Mouse (Mus musculus): Measurements from ENCODE around the gene Vps9d1.
"Not testable (repeated sequence)": the region's sequence is repeated elsewhere in the genome, so short reads cannot be mapped to it uniquely, and the experiment has no call there.

Vps9d1 gene

GRCm38 (mm10) chr8:123254099-123254885, at the start of gene Vps9d1, which contains the start of gene Zfp276:
Gene Vps9d1 (minus strand): TSS chr8:123254348.
Gene Zfp276 (plus strand): TSS chr8:123254195.
- DNase-seq (ENCODE audit: low read depth): peak; percentile 91

- no peak for DNase-seq (ENCODE audit: low read depth)
Measured at GRCm38 (mm10) chr8:123298301-123298700, 44.2 kb upstream of the Vps9d1 start.

- no peak for DNase-seq (ENCODE audit: low read depth)
Measured at GRCm38 (mm10) chr8:123292785-123293184, 38.6 kb upstream of the Vps9d1 start.

DNA sequence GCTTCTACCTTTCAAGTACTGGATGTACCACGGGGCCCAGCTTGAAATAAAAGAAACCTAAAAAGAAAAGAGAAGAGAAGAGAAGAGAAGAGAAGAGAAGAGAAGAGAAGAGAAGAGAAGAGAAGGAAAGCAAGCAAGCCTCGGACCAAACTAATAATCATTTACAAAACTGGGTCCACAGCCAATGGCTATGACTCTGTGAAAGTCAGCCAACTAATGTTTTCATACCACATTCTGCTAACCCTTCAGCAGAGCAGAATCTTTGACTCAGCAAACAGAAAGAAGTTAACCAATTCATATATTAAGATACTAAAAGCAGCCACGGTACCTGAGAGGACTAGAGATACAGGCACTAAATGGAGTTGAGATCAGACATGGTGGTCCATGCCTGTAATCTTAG, 38.1 kb upstream of the Vps9d1 start:
- peak; percentile 16 for DNase-seq (ENCODE audit: low read depth)

- DNase-seq (ENCODE audit: low read depth): no peak
Measured at GRCm38 (mm10) chr8:123291716-123292115, 37.6 kb upstream of the Vps9d1 start.

- no peak for DNase-seq (ENCODE audit: low read depth)
Measured at GRCm38 (mm10) chr8:123290679-123291078, 36.5 kb upstream of the Vps9d1 start.

GRCm38 (mm10) chr8:123290166-123290565, 36.0 kb upstream of the Vps9d1 start:
- peak; percentile 73 for DNase-seq (ENCODE audit: low read depth)

DNA sequence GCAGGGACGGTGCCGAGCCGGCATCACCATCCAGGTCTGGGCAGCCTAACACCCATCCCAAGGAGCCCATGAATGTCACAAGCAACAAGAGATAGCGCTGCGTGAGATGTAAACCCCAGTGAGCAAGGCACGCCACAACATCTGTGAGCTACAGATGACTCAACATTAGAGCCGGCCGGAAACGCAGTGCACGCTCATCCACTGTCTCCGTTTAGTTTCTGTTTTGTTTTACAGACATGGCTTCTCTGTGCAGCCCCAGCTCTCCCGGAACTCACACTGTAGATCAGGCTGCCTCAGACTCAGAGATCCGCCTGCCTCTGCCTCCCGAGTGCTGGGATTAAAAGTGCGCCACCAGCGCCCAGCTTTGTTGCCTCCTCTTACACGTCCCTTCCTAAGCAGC, 33.2 kb upstream of the Vps9d1 start:
- no peak for DNase-seq (ENCODE audit: low read depth)

GRCm38 (mm10) chr8:123284493-123284892, 30.3 kb upstream of the Vps9d1 start:
- peak; percentile 57 for DNase-seq (ENCODE audit: low read depth)

GRCm38 (mm10) chr8:123283991-123284390, 29.8 kb upstream of the Vps9d1 start:
- no peak for DNase-seq (ENCODE audit: low read depth)

- DNase-seq (ENCODE audit: low read depth): not testable (repeated sequence)
Measured at GRCm38 (mm10) chr8:123282994-123283393, 28.8 kb upstream of the Vps9d1 start.

GRCm38 (mm10) chr8:123280302-123281094, 26.4 kb upstream of the Vps9d1 start:
- no peak for DNase-seq (ENCODE audit: low read depth)

DNA sequence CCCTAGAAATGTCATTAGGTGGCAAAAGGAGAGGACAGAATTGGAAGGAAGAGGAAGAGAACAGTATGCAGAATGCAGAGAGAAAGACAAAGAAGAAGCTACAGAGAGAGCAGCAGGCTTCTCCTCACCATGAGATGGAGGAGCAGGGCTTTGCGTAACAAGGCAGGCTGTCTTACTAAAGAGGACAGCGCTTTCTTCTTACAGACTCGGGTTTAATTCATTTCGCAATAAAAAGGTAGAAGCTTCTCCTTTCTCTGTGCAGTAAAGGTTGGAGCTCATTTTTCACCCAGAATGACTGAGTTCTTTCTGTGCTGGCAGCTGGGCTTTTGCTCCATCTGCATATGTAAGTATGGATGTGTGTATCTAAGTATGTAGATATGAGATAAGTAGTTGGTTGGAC, 25.7 kb upstream of the Vps9d1 start:
- no peak for DNase-seq (ENCODE audit: low read depth)

GRCm38 (mm10) chr8:123278445-123278844, 24.3 kb upstream of the Vps9d1 start:
- peak; percentile 66 for DNase-seq (ENCODE audit: low read depth)

GRCm38 (mm10) chr8:123275096-123275495, 20.9 kb upstream of the Vps9d1 start:
- DNase-seq (ENCODE audit: low read depth): no peak

- DNase-seq (ENCODE audit: low read depth): no peak
Measured at GRCm38 (mm10) chr8:123274447-123274846, 20.3 kb upstream of the Vps9d1 start.

DNA sequence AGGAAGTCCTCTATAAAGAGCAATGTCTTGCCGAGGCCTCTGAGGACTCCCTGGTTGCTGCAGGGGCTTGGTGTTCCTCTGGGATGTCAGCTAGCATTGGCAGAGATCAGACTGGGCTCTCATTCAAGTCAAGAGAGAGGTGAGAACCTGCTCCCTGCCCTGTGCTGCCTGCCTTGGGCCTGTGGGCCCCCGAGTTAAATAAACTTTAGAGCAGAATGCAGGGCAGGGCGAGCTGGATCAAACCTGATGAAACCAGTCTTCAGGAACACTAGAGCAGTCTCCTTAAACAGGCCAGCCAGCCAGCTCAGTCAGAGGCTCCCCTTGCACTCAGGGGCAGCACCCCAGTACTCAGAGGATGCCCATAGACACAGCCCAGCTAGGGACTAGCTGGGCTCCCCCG, 17.8 kb upstream of the Vps9d1 start:
- no peak for DNase-seq (ENCODE audit: low read depth)

DNA sequence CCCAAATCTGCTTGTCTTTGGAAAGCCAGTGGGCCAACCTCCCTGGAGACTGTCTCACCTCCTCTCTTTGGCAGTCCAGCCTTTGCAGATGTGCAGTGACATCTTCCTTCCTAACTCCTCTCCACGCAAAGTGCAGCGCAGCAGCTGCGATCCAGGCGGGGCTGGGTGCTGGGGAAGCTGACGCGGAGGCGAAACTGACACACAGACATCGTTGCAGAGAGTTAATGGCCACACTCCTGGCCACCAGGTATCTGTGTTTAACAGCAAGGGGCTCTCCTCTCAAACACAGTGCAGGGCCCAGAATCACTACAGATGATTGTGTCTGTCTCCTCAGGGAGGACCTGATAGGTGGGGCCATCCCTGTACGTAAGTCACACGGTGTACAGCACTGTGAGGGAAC, 17.0 kb upstream of the Vps9d1 start:
- DNase-seq (ENCODE audit: low read depth): no peak

GRCm38 (mm10) chr8:123267926-123268656, 13.9 kb upstream of the Vps9d1 start:
- DNase-seq (ENCODE audit: low read depth): no peak

DNA sequence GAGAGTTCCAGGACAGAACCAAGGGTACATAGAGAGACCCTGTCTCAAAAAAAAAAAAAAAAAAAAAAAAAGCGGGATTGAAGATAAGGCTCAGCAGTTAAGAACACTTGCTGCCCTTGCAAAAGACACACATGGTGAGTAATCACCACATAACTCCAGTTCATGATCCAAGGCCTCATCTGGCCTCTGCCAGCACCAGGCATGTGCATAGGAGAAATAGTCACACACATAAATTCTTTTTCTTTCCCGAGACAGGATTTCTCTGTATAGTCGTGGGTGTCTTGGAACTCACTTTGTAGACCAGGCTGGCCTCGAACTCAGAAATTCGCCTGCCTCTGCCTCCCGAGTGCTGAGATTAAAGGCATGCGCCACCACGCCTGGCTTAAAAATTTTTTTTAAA, 3.4 kb upstream of the Vps9d1 start:
- DNase-seq (ENCODE audit: low read depth): not testable (repeated sequence)

GRCm38 (mm10) chr8:123257114-123257513, 3.0 kb upstream of the Vps9d1 start:
- no peak for DNase-seq (ENCODE audit: low read depth)

- DNase-seq (ENCODE audit: low read depth): peak; percentile 21
Measured at GRCm38 (mm10) chr8:123255170-123255569, 1.0 kb upstream of the Vps9d1 start.

Data from NIH3T3 (cell line).